Mouse (Mus musculus) embryonic facial prominence, embryonic 14.5 days (tissue): ENCODE results near the gene Arl9. TPM values are rescaled to one million over a fixed set of nuclear protein-coding genes. Genes with fewer than 3 reads are reported as not detected.
"Not testable (repeated sequence)": the region's sequence is repeated elsewhere in the genome, so short reads cannot be mapped to it uniquely, and the experiment has no call there.

Experiments
- ATAC-seq: fragments of 200-750 bp; cut with Nextera tagmentation; 2 replicates; pipeline ENCODE4 v1.8.0; 2017; ENCODE audit warnings: low read depth, moderate number of reproducible peaks, moderate TSS enrichment
- DNase-seq: peaks from one replicate; pipeline ENCODE4 v3.0.0-alpha.2; 2015; ENCODE audit warnings: low spot score
- H3K27ac ChIP-seq: fragments of 300-500 bp; sonication (generic); replicated peaks from 2 replicates; pipeline ENCODE4 v1.5.1; 2014; ENCODE audit warnings: low read depth, mild to moderate bottlenecking, low read length, moderate library complexity
- H3K27me3 ChIP-seq: fragments of 300-500 bp; sonication (generic); replicated peaks from 2 replicates; pipeline ENCODE4 v1.6.1; 2014; ENCODE audit warnings: low read length; ENCODE audit not compliant: control insufficient read depth, insufficient read depth
- H3K36me3 ChIP-seq: fragments of 300-500 bp; sonication (generic); 2 replicates; pipeline ENCODE4 v1.6.1; 2014; ENCODE audit warnings: low read length, mixed read lengths; ENCODE audit not compliant: control insufficient read depth, insufficient read depth
- H3K4me1 ChIP-seq: fragments of 300-500 bp; sonication (generic); 2 replicates; pipeline ENCODE4 v1.6.1; 2014; ENCODE audit warnings: antibody characterized with exemption, low read length; ENCODE audit not compliant: control insufficient read depth, insufficient read depth
- H3K4me2 ChIP-seq: fragments of 300-500 bp; sonication (generic); 2 replicates; pipeline ENCODE4 v1.6.1; 2014; ENCODE audit warnings: low read depth, mild to moderate bottlenecking, low read length, moderate library complexity, mixed read lengths
- H3K4me3 ChIP-seq: fragments of 300-500 bp; sonication (generic); 2 replicates; pipeline ENCODE4 v1.5.1; 2014; ENCODE audit warnings: low read depth, mild to moderate bottlenecking, low read length
- H3K9ac ChIP-seq: fragments of 300-500 bp; sonication (generic); 2 replicates; pipeline ENCODE4 v1.6.1; 2014; ENCODE audit warnings: low read depth, mild to moderate bottlenecking, low read length, moderate library complexity, mixed read lengths
- H3K9me3 ChIP-seq: fragments of 300-500 bp; sonication (generic); 2 replicates; pipeline ENCODE4 v1.6.1; 2016; ENCODE audit warnings: low read length; ENCODE audit not compliant: control insufficient read depth
- WGBS: fragments of 180-500 bp; shearing (Covaris S2); extraction: QIAGEN DNeasy Blood & Tissue Kit; methylation state at CpG from one replicate; pipeline ENCODE4 v1.1.7; 2014; 5-methylcytosine and 5-hydroxymethylcytosine counted together
- polyA plus RNA-seq: library from polyadenylated mRNA; unstranded; fragments of >200 nt; fragmentation: Nextera tagmentation; extraction: Ambion mirVana; gene quantifications from 2 replicates; pipeline ENCODE4 v1.2.1, GENCODE M21; 2014

The Arl9 gene
- polyA plus RNA-seq, 1 experiment from 2014 or later = not detected

GRCm38 (mm10) chr5:76998416-76998815 is 5.4 kb upstream of the Arl9 start:
- no peak overlapping the region for H3K4me3 ChIP-seq
- no peaks in the 10 kb centered on the region for H3K9me3 ChIP-seq
- 50% methylated on average over 5 of the region's 5 CpGs for WGBS
- DNase-seq = peak; percentile 75
- no peak overlapping the region for H3K9ac ChIP-seq
- H3K27me3 ChIP-seq = no peaks in the 10 kb centered on the region
- no peak overlapping the region for H3K4me2 ChIP-seq
- no peak overlapping the region for H3K27ac ChIP-seq
- peaks cover 72% of the 10 kb centered on the region for H3K36me3 ChIP-seq
- no peaks in the 10 kb centered on the region; the same call in 1 of the 2 replicates for H3K4me1 ChIP-seq
- no peak for ATAC-seq

- H3K4me1 ChIP-seq = no peaks in the 10 kb centered on the region; the same call in 1 of the 2 replicates
- no peak overlapping the region for H3K9ac ChIP-seq
- peaks cover 45% of the 10 kb centered on the region for H3K36me3 ChIP-seq
- no peaks in the 10 kb centered on the region for H3K9me3 ChIP-seq
- H3K27ac ChIP-seq = no peak overlapping the region
- H3K4me3 ChIP-seq = no peak overlapping the region
- no peak overlapping the region for H3K4me2 ChIP-seq
- 94% methylated on average over 17 of the region's 17 CpGs for WGBS
- no peak for ATAC-seq
- no peak for DNase-seq
- no peaks in the 10 kb centered on the region for H3K27me3 ChIP-seq
These were observed 2.7 kb upstream of the Arl9 start for GRCm38 (mm10) chr5:77001192-77001591.

- H3K27me3 ChIP-seq = no peaks in the 10 kb centered on the region
- H3K36me3 ChIP-seq = no peaks in the 10 kb centered on the region
- no peak overlapping the region for H3K27ac ChIP-seq
- no peak overlapping the region for H3K4me3 ChIP-seq
- H3K9ac ChIP-seq = no peak overlapping the region
- ATAC-seq (no peak), DNase-seq (no peak)
- WGBS = 88% methylated on average over 9 of the region's 9 CpGs
- H3K9me3 ChIP-seq = no peaks in the 10 kb centered on the region
- no peak overlapping the region for H3K4me2 ChIP-seq
- no peaks in the 10 kb centered on the region for H3K4me1 ChIP-seq
These were observed 6.5 kb downstream of the Arl9 start for GRCm38 (mm10) chr5:77010352-77010751.

- no peaks in the 10 kb centered on the region for H3K4me1 ChIP-seq
- DNase-seq = no peak
- no peak for ATAC-seq
These were observed 7.2 kb downstream of the Arl9 start for GRCm38 (mm10) chr5:77011082-77011481.

GRCm38 (mm10) chr5:77013171-77013570 is 9.3 kb downstream of the Arl9 start:
- no peak overlapping the region for H3K9ac ChIP-seq
- ATAC-seq = no peak
- no peak overlapping the region for H3K4me2 ChIP-seq
- no peaks in the 10 kb centered on the region for H3K4me1 ChIP-seq
- 68% methylated on average over 3 of the region's 3 CpGs for WGBS
- H3K27ac ChIP-seq = no peak overlapping the region
- no peaks in the 10 kb centered on the region for H3K27me3 ChIP-seq
- no peaks in the 10 kb centered on the region for H3K36me3 ChIP-seq
- no peak overlapping the region for H3K4me3 ChIP-seq
- H3K9me3 ChIP-seq = no peaks in the 10 kb centered on the region
- DNase-seq = no peak

More at GRCm38 (mm10) chr5:77011082-77011481, 7.2 kb downstream of the Arl9 start:
- Histone ChIP-seq H3K9ac (no peak overlapping the region), H3K4me2 (no peak overlapping the region), H3K36me3 (no peaks in the 10 kb centered on the region), H3K4me3 (no peak overlapping the region), H3K9me3 (no peaks in the 10 kb centered on the region), H3K27me3 (no peaks in the 10 kb centered on the region), H3K27ac (no peak overlapping the region)
- WGBS = 64% methylated on average over 3 of the region's 3 CpGs

GRCm38 (mm10) chr5:77015544-77016482 is 12.0 kb downstream of the Arl9 start, which contains the start of gene Thegl:
TSS of gene Thegl (plus strand) at chr5:77016023.
- ATAC-seq (peak; percentile 98), DNase-seq (peak; percentile 91)
- H3K9ac ChIP-seq = peak within 1 kb of the TSS; percentile 55
- H3K9me3 ChIP-seq = no peaks in the 10 kb centered on the region
- H3K4me1 ChIP-seq = no peaks in the 10 kb centered on the region
- H3K4me3 ChIP-seq = peak within 1 kb of the TSS; percentile 54
- peak within 1 kb of the TSS; percentile 83 for H3K4me2 ChIP-seq
- WGBS = 9% methylated on average over 53 of the region's 57 CpGs
- H3K27me3 ChIP-seq = no peaks in the 10 kb centered on the region
- no peaks in the 10 kb centered on the region for H3K36me3 ChIP-seq
- H3K27ac ChIP-seq = no peak within 1 kb of the TSS

- Histone ChIP-seq H3K27me3 (no peaks in the 10 kb centered on the region), H3K9me3 (no peaks in the 10 kb centered on the region), H3K9ac (no peak overlapping the region), H3K27ac (no peak overlapping the region), H3K36me3 (no peaks in the 10 kb centered on the region), H3K4me3 (no peak overlapping the region), H3K4me1 (no peaks in the 10 kb centered on the region), H3K4me2 (no peak overlapping the region)
- WGBS = 65% methylated on average over 3 of the region's 3 CpGs
- DNase-seq (no peak), ATAC-seq (no peak)
These were observed 24.2 kb downstream of the Arl9 start for GRCm38 (mm10) chr5:77028034-77028433.

GRCm38 (mm10) chr5:77029735-77030134 is 25.9 kb downstream of the Arl9 start:
- no peak overlapping the region for H3K27ac ChIP-seq
- H3K36me3 ChIP-seq = no peaks in the 10 kb centered on the region
- H3K27me3 ChIP-seq = no peaks in the 10 kb centered on the region
- H3K4me3 ChIP-seq = no peak overlapping the region
- H3K4me1 ChIP-seq = no peaks in the 10 kb centered on the region
- WGBS = 80% methylated on average over 5 of the region's 5 CpGs
- DNase-seq (peak; percentile 24), ATAC-seq (no peak)
- H3K9me3 ChIP-seq = no peaks in the 10 kb centered on the region
- no peak overlapping the region for H3K4me2 ChIP-seq
- H3K9ac ChIP-seq = no peak overlapping the region

- not testable (repeated sequence) for H3K9me3 ChIP-seq, H3K4me1 ChIP-seq, DNase-seq, H3K4me3 ChIP-seq, H3K27me3 ChIP-seq, ATAC-seq, H3K4me2 ChIP-seq, H3K9ac ChIP-seq, H3K36me3 ChIP-seq, H3K27ac ChIP-seq
These were observed 31.2 kb downstream of the Arl9 start for GRCm38 (mm10) chr5:77035101-77035500.
